Mouse (Mus musculus) ovary, postnatal 10 days (tissue): Measurements from ENCODE around the gene Cnpy4.

ENCODE experiments used
- DNase-seq: peaks from one replicate; pipeline ENCODE4 v3.0.0; 2022; ENCODE audit warnings: low spot score

Cnpy4 gene

GRCm38 (mm10) chr5:138186950-138187638, at the start of gene Cnpy4, which contains the start of gene Taf6:
Gene Cnpy4, plus strand, starts transcription at chr5:138187485.
Gene Taf6, minus strand, starts transcription at chr5:138187451.
- peak; percentile 41 for DNase-seq

- no peak for DNase-seq
Observed at GRCm38 (mm10) chr5:138137935-138138549, 49.2 kb upstream of the Cnpy4 start.

GRCm38 (mm10) chr5:138138585-138138984, 48.7 kb upstream of the Cnpy4 start:
- DNase-seq = no peak

- DNase-seq = no peak
Observed at GRCm38 (mm10) chr5:138154390-138154789, 32.9 kb upstream of the Cnpy4 start.

GRCm38 (mm10) chr5:138155443-138155976, 31.8 kb upstream of the Cnpy4 start, which contains the start of gene Zfp113:
Gene Zfp113, minus strand, starts transcription at chr5:138155744.
- peak; percentile 62 for DNase-seq

GRCm38 (mm10) chr5:138160224-138160762, 27.0 kb upstream of the Cnpy4 start:
- no peak for DNase-seq

- DNase-seq = peak; percentile 89
Observed at GRCm38 (mm10) chr5:138160842-138161665, 26.2 kb upstream of the Cnpy4 start, which contains the start of gene Cops6. Gene Cops6, plus strand, starts transcription at chr5:138161071.

- DNase-seq = no peak
Observed at GRCm38 (mm10) chr5:138163046-138163445, 24.2 kb upstream of the Cnpy4 start.

GRCm38 (mm10) chr5:138163610-138164009, 23.7 kb upstream of the Cnpy4 start:
- DNase-seq = no peak

GRCm38 (mm10) chr5:138165594-138165993, 21.7 kb upstream of the Cnpy4 start:
- no peak for DNase-seq

- DNase-seq = peak; percentile 93
Observed at GRCm38 (mm10) chr5:138170936-138171561, 16.2 kb upstream of the Cnpy4 start.

GRCm38 (mm10) chr5:138171695-138172491, 15.4 kb upstream of the Cnpy4 start, which contains the start of the genes Ap4m1 and Mcm7:
Gene Ap4m1, plus strand, starts transcription at chr5:138172002.
Gene Mcm7, minus strand, starts transcription at chr5:138172422.
- DNase-seq = peak; percentile 94

- no peak for DNase-seq
Observed at GRCm38 (mm10) chr5:138173217-138173616, 14.1 kb upstream of the Cnpy4 start.

GRCm38 (mm10) chr5:138187661-138188306, 499 bp downstream of the Cnpy4 start:
- DNase-seq = no peak

GRCm38 (mm10) chr5:138193771-138194727, 6.8 kb downstream of the Cnpy4 start, which contains the start of gene Mblac1:
Gene Mblac1, plus strand, starts transcription at chr5:138194314.
- DNase-seq = peak; percentile 73

- DNase-seq = no peak
Observed at GRCm38 (mm10) chr5:138194755-138195345, 7.6 kb downstream of the Cnpy4 start.

GRCm38 (mm10) chr5:138195463-138195862, 8.2 kb downstream of the Cnpy4 start:
- DNase-seq = no peak

- DNase-seq = no peak
Observed at GRCm38 (mm10) chr5:138199576-138199975, 12.3 kb downstream of the Cnpy4 start.
